In the genomic region with DNA sequence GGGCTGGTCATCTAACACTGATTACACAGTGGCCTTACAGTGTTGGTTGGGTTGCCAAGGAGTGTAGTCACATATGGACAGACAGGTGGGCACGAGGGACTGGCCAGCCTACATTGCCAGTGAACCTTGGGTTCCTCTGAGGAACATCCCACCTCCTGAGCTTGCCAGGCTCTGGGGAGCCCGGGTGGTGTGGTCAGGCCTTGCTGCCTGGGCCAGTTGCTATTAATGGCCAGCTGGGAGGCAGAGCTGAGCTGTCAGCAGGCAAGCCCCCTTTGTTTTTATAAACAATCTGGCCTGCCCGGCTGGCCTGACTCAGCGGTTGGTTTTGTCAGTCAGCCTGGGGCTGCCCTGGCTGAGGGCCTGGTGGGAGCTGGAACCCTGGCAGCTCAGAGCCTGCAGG, we compare ENCODE assay signal across 8 mouse cellular contexts. TPM values are rescaled to one million over a fixed set of nuclear protein-coding genes. Genes with fewer than 3 reads are reported as not detected.
A peak's percentile ranks its signal among the peaks of the same experiment; 100 is the strongest.
DNase-seq lines count a peak whose midpoint lies in the region; ATAC-seq and TF ChIP-seq lines count a peak whose summit lies in the region.

No protein-coding gene starts in this region.

- peak overlapping the region; percentile 57 for H3K9ac ChIP-seq in heart, adult 2 months (ENCODE audit: low read depth, low read length)
- no peak overlapping the region for H3K9ac ChIP-seq in embryonic facial prominence, embryonic 11.5 days (replicated peaks; ENCODE audit: low read length)
- H3K9ac ChIP-seq in hindbrain, embryonic 13.5 days = peak overlapping the region; percentile 56

- peak overlapping the region; percentile 96 for H3K4me3 ChIP-seq in heart, adult 2 months
- H3K4me3 ChIP-seq in G1E (ENCODE audit: low read depth, low read length) (peak overlapping the region; percentile 94), myocyte (peak overlapping the region; percentile 63)
- no peak overlapping the region for H3K4me3 ChIP-seq in embryonic facial prominence, embryonic 11.5 days (ENCODE audit: low read depth, low read length)
- peak overlapping the region; percentile 2; the same call in 1 of the 2 replicates for H3K4me3 ChIP-seq in hindbrain, embryonic 13.5 days

- no peak overlapping the region for H3ac ChIP-seq in myocyte (ENCODE audit: control insufficient read depth, insufficient read length)

- no peaks in the 10 kb centered on the region; the same call in 1 of the 2 replicates for H3K79me2 ChIP-seq in heart, adult 2 months (replicated peaks; ENCODE audit: control insufficient read depth, insufficient read depth, low read length)
- H3K79me2 ChIP-seq in myocyte (ENCODE audit: control insufficient read depth, insufficient read depth) = peaks cover 34% of the 10 kb centered on the region

- H3K27me3 ChIP-seq in heart, adult 2 months (ENCODE audit: control insufficient read depth, insufficient read depth, low read length) = no peaks in the 10 kb centered on the region
- H3K27me3 ChIP-seq in G1E (ENCODE audit: insufficient read depth, low read length) (no peaks in the 10 kb centered on the region), myocyte (ENCODE audit: control insufficient read depth, insufficient read depth, insufficient read length) (no peaks in the 10 kb centered on the region)
- H3K27me3 ChIP-seq in embryonic facial prominence, embryonic 11.5 days (ENCODE audit: control insufficient read depth, insufficient read depth, low read length) = peaks cover 8% of the 10 kb centered on the region
- H3K27me3 ChIP-seq in hindbrain, embryonic 13.5 days = peaks cover 14% of the 10 kb centered on the region

- peaks cover 2% of the 10 kb centered on the region; the same call in 1 of the 2 replicates for H3K36me3 ChIP-seq in heart, adult 2 months (ENCODE audit: control insufficient read depth, insufficient read depth, low read length)
- H3K36me3 ChIP-seq in G1E (replicated peaks) (peaks cover 76% of the 10 kb centered on the region), myocyte (ENCODE audit: control insufficient read depth, insufficient read depth) (no peaks in the 10 kb centered on the region)
- no peaks in the 10 kb centered on the region; the same call in 1 of the 2 replicates for H3K36me3 ChIP-seq in embryonic facial prominence, embryonic 11.5 days (replicated peaks; ENCODE audit: control insufficient read depth, insufficient read depth, low read depth, low read length)
- H3K36me3 ChIP-seq in hindbrain, embryonic 13.5 days = peaks cover 13% of the 10 kb centered on the region

- peak overlapping the region; percentile 11; the same call in 1 of the 2 replicates for H3K4me2 ChIP-seq in embryonic facial prominence, embryonic 11.5 days (ENCODE audit: low read depth, low read length)
- peak overlapping the region; percentile 18; the same call in 1 of the 2 replicates for H3K4me2 ChIP-seq in hindbrain, embryonic 13.5 days
- H3K4me2 ChIP-seq in myocyte (ENCODE audit: low read depth) = peak overlapping the region; percentile 88

- TF ChIP-seq POLR2A in heart, adult 2 months (IDR thresholded peaks at IDR 0.05; ENCODE audit: insufficient read depth, low read depth, low read length) = peak; percentile 33; the same call in 1 of the 2 replicates
- peak; percentile 29 for TF ChIP-seq POLR2A in myocyte (IDR thresholded peaks at IDR 0.05; ENCODE audit: insufficient read length, low read depth)

- H3K27ac ChIP-seq in heart, adult 2 months = peak overlapping the region; percentile 94
- no peak overlapping the region for H3K27ac ChIP-seq in embryonic facial prominence, embryonic 11.5 days (replicated peaks; ENCODE audit: low read depth, low read length)
- H3K27ac ChIP-seq in hindbrain, embryonic 13.5 days = peak overlapping the region; percentile 26; the same call in 1 of the 2 replicates

- no peak for TF ChIP-seq CTCF in heart, adult 2 months (IDR thresholded peaks at IDR 0.05)
- TF ChIP-seq CTCF in G1E (IDR thresholded peaks at IDR 0.05; ENCODE audit: low read depth, low read length) = no peak

- 32% methylated on average over 4 of the region's 4 CpGs for WGBS in heart, adult 2 months
- 25% methylated on average over 4 of the region's 4 CpGs for WGBS in embryonic facial prominence, embryonic 11.5 days
- WGBS in hindbrain, embryonic 13.5 days = 15% methylated on average over 4 of the region's 4 CpGs

- H3K4me1 ChIP-seq in heart, adult 2 months (ENCODE audit: control insufficient read depth, insufficient read depth, low read length) = peaks cover 14% of the 10 kb centered on the region; the same call in 1 of the 2 replicates
- peaks cover 79% of the 10 kb centered on the region for H3K4me1 ChIP-seq in G1E (ENCODE audit: insufficient read depth, low read depth, low read length)
- H3K4me1 ChIP-seq in embryonic facial prominence, embryonic 11.5 days (ENCODE audit: control insufficient read depth, insufficient read depth, low read length) = peaks cover 3% of the 10 kb centered on the region; the same call in 1 of the 2 replicates
- peaks cover 71% of the 10 kb centered on the region for H3K4me1 ChIP-seq in hindbrain, embryonic 13.5 days (replicated peaks)

- no peak for ATAC-seq in G1E (ENCODE audit: extremely low read depth, insufficient number of reproducible peaks, low FRiP score, poor library complexity, severe bottlenecking)
- ATAC-seq in embryonic facial prominence, embryonic 11.5 days (replicated peaks; ENCODE audit: insufficient number of reproducible peaks, low FRiP score, low TSS enrichment, low read depth) = no peak
- ATAC-seq in hindbrain, embryonic 13.5 days (ENCODE audit: low FRiP score) = no peak

- no peak for TF ChIP-seq EP300 in heart, adult 2 months (IDR thresholded peaks at IDR 0.05; ENCODE audit: insufficient read depth, low read depth, low read length)

- H3K9me3 ChIP-seq in G1E (replicated peaks) = no peaks in the 10 kb centered on the region
- no peaks in the 10 kb centered on the region for H3K9me3 ChIP-seq in embryonic facial prominence, embryonic 11.5 days (replicated peaks; ENCODE audit: control insufficient read depth, low read length)
- H3K9me3 ChIP-seq in hindbrain, embryonic 13.5 days = no peaks in the 10 kb centered on the region

- intact Hi-C loops in heart, adult 2 months (cut with DNase I) = loop anchor here (2.0 kb wide), 1 partner anchor 20 kb away; no protein-coding TSS in a partner anchor
- intact Hi-C loops in heart, postnatal 25 days (cut with DNase I) = loop anchor here (2.0 to 10.0 kb wide), 2 partner anchors 20 to 60 kb away; no protein-coding TSS in a partner anchor
- intact Hi-C loops in left cerebral cortex, postnatal 14 days (cut with DNase I) = no loop called here

- peak in 1 of 2 experiments; percentile 66 for DNase-seq in heart, adult 2 months
- no peak for DNase-seq in heart, postnatal 25 days (ENCODE audit: low spot score)
- DNase-seq in G1E (ENCODE audit: low spot score) = no peak
- no peak for DNase-seq in embryonic facial prominence, embryonic 11.5 days (ENCODE audit: low spot score)
- no peak for DNase-seq in B cell, adult 2 months
- no peak for DNase-seq in left cerebral cortex, postnatal 14 days (ENCODE audit: low spot score in 2 of 2)

TF ChIP-seq in myocyte, 11 proteins besides CTCF, POLR2A, EP300 and RAD21:
- TF ChIP-seq MYOG (IDR thresholded peaks at IDR 0.05; ENCODE audit: control insufficient read depth in 1 of 3, insufficient read depth in 1 of 3, insufficient read length in 2 of 3, low read depth in 2 of 3) = peak; percentile 15 to 91 (median 61)
- TF ChIP-seq E2F4 (IDR thresholded peaks at IDR 0.05; ENCODE audit: insufficient read depth) = no peak
- no peak for TF ChIP-seq POLR2AphosphoS2 (IDR thresholded peaks at IDR 0.05; ENCODE audit: insufficient read length, low read depth)
- peak; percentile 22 for TF ChIP-seq TCF3 (IDR thresholded peaks at IDR 0.05; ENCODE audit: insufficient read length, low read depth)
- peak; percentile 43 for TF ChIP-seq TCF12 (IDR thresholded peaks at IDR 0.05; ENCODE audit: insufficient read depth, poor library complexity, severe bottlenecking)
- TF ChIP-seq REST (IDR thresholded peaks at IDR 0.05; ENCODE audit: insufficient read depth, insufficient read length) = no peak
- TF ChIP-seq MYOD1 (IDR thresholded peaks at IDR 0.05; ENCODE audit: control insufficient read depth in 1 of 3, insufficient read length in 2 of 3, low read depth in 2 of 3) = peak in 2 of 3 experiments; percentile 66 to 81

RNA-seq across cellular contexts. Expression of gene Rbm38, which starts 4.6 kb away (rescaled TPM):
- 100 to 1,000 TPM; 173 to 203 TPM for total RNA-seq in heart, adult 2 months (2021)
- polyA plus RNA-seq in heart, adult 2 months (2012; rRNA removed) = 342 and 529 TPM in 2 replicates
- total RNA-seq in heart, postnatal 25 days (2021) = 100 to 1,000 TPM; 167 to 223 TPM
- total RNA-seq in G1E (2014; fragmentation: Nextera tagmentation) (299 and 342 TPM in 2 replicates), G1E (2017) (35.7 and 36.0 TPM in 2 replicates)
- polyA plus RNA-seq in G1E (2012) (692 and 737 TPM in 2 replicates), myocyte (2012; fragmentation: generic; extraction: Trizol) (124 TPM)
- 46.6 and 56.5 TPM in 2 replicates for polyA plus RNA-seq in embryonic facial prominence, embryonic 11.5 days (2014; fragmentation: Nextera tagmentation; extraction: Ambion mirVana)
- polyA plus RNA-seq in hindbrain, embryonic 13.5 days (2015; fragmentation: Nextera tagmentation; extraction: Ambion mirVana) = 20.6 and 22.1 TPM in 2 replicates
- total RNA-seq in left cerebral cortex, postnatal 14 days (2021) = 1 to 10 TPM; 3.1 to 3.7 TPM

RNA-seq across cellular contexts. Expression of gene Rae1, which starts 25.0 kb away (rescaled TPM):
- total RNA-seq in heart, adult 2 months (2021) = 10 to 100 TPM; 22.8 to 23.0 TPM
- 27.8 and 44.8 TPM in 2 replicates for polyA plus RNA-seq in heart, adult 2 months (2012; rRNA removed)
- total RNA-seq in heart, postnatal 25 days (2021) = 10 to 100 TPM; 24.4 to 25.3 TPM
- total RNA-seq in G1E (2014; fragmentation: Nextera tagmentation) = 165 and 189 TPM in 2 replicates
- 92.4 and 93.2 TPM in 2 replicates for total RNA-seq in G1E (2017)
- polyA plus RNA-seq in G1E (2012) = 60.2 and 71.9 TPM in 2 replicates
- 155 and 158 TPM in 2 replicates for polyA plus RNA-seq in embryonic facial prominence, embryonic 11.5 days (2014; fragmentation: Nextera tagmentation; extraction: Ambion mirVana)
- polyA plus RNA-seq in hindbrain, embryonic 13.5 days (2015; fragmentation: Nextera tagmentation; extraction: Ambion mirVana) = 118 and 120 TPM in 2 replicates
- 68.4 TPM for polyA plus RNA-seq in myocyte (2012; fragmentation: generic; extraction: Trizol)
- total RNA-seq in left cerebral cortex, postnatal 14 days (2021) = 10 to 100 TPM; 62.3 to 63.1 TPM

RNA-seq across cellular contexts. Expression of gene Spo11, which starts 47.4 kb away (rescaled TPM):
- not detected for total RNA-seq in heart, adult 2 months (2021)
- polyA plus RNA-seq in heart, adult 2 months (2012; rRNA removed) = 0.14 TPM in 1 of 2 replicates, not detected in the other
- total RNA-seq in heart, postnatal 25 days (2021) = not detected
- total RNA-seq in G1E (2014; fragmentation: Nextera tagmentation) = not detected in 2 replicates
- total RNA-seq in G1E (2017) = not detected in 2 replicates
- polyA plus RNA-seq in G1E (2012) = not detected in 2 replicates
- polyA plus RNA-seq in embryonic facial prominence, embryonic 11.5 days (2014; fragmentation: Nextera tagmentation; extraction: Ambion mirVana) = 0.94 and 1.4 TPM in 2 replicates
- polyA plus RNA-seq in hindbrain, embryonic 13.5 days (2015; fragmentation: Nextera tagmentation; extraction: Ambion mirVana) = 0.79 and 0.87 TPM in 2 replicates
- not detected for polyA plus RNA-seq in myocyte (2012; fragmentation: generic; extraction: Trizol)
- total RNA-seq in left cerebral cortex, postnatal 14 days (2021) = under 1 TPM; 0.23 to 0.44 TPM

Comparison
In these comparisons a context has a peak if more than half of its experiments do, and no peak if none do; other contexts are left out.
1. H3K4me2 ChIP-seq: peak in every context shown above with its lines; median percentile 88 in myocyte; 18 in hindbrain, embryonic 13.5 days; 11 in embryonic facial prominence, embryonic 11.5 days.